Mouse (Mus musculus): ENCODE measurements around the gene Tank. TPM values are rescaled to one million over a fixed set of nuclear protein-coding genes. Genes with fewer than 3 reads are reported as not detected.

The Tank gene
- polyA plus RNA-seq (2015; fragmentation: Nextera tagmentation; extraction: Ambion mirVana): 19.6 and 20.5 TPM in 2 replicates

GRCm38 (mm10) chr2:61578433-61578832 lies at the start of gene Tank:
Gene Tank, plus strand, starts transcription at chr2:61578585.
- no peak within 1 kb of the TSS for H3K4me2 ChIP-seq
- H3K9ac ChIP-seq: no peak within 1 kb of the TSS
- no peak for ATAC-seq (ENCODE audit: insufficient read depth)
- H3K36me3 ChIP-seq (replicated peaks): no peaks in the 10 kb centered on the region
- WGBS (ENCODE audit: insufficient replicate concordance): 74% methylated on average over 10 of the region's 10 CpGs
- H3K9me3 ChIP-seq (replicated peaks): no peaks in the 10 kb centered on the region
- no peak within 1 kb of the TSS for H3K4me3 ChIP-seq (replicated peaks)
- H3K27me3 ChIP-seq: no peaks in the 10 kb centered on the region
- no peak within 1 kb of the TSS for H3K27ac ChIP-seq (replicated peaks)
- H3K4me1 ChIP-seq (replicated peaks): no peaks in the 10 kb centered on the region

- no peak for ATAC-seq (ENCODE audit: insufficient read depth)
- Histone ChIP-seq H3K27ac (replicated peaks) (no peak overlapping the region), H3K9me3 (replicated peaks) (no peaks in the 10 kb centered on the region), H3K4me1 (replicated peaks) (no peaks in the 10 kb centered on the region), H3K4me3 (replicated peaks) (no peak overlapping the region), H3K27me3 (no peaks in the 10 kb centered on the region), H3K4me2 (no peak overlapping the region), H3K36me3 (replicated peaks) (no peaks in the 10 kb centered on the region), H3K9ac (no peak overlapping the region)
- WGBS (ENCODE audit: insufficient replicate concordance): 46% methylated on average over 3 of the region's 3 CpGs
These were observed 46.1 kb upstream of the Tank start for GRCm38 (mm10) chr2:61532326-61532725.

GRCm38 (mm10) chr2:61533131-61533530 lies 45.3 kb upstream of the Tank start:
- Histone ChIP-seq H3K4me3 (replicated peaks) (no peak overlapping the region), H3K4me2 (no peak overlapping the region), H3K4me1 (replicated peaks) (no peaks in the 10 kb centered on the region), H3K36me3 (replicated peaks) (no peaks in the 10 kb centered on the region), H3K9me3 (replicated peaks) (no peaks in the 10 kb centered on the region), H3K27ac (replicated peaks) (no peak overlapping the region), H3K27me3 (no peaks in the 10 kb centered on the region), H3K9ac (no peak overlapping the region)
- no peak for ATAC-seq (ENCODE audit: insufficient read depth)
- WGBS (ENCODE audit: insufficient replicate concordance): 53% methylated on average over 2 of the region's 2 CpGs

- H3K4me2 ChIP-seq: no peak overlapping the region
- no peak overlapping the region for H3K27ac ChIP-seq (replicated peaks)
- H3K4me3 ChIP-seq (replicated peaks): no peak overlapping the region
- ATAC-seq (ENCODE audit: insufficient read depth): no peak
- no peaks in the 10 kb centered on the region for H3K27me3 ChIP-seq
- no peaks in the 10 kb centered on the region for H3K4me1 ChIP-seq (replicated peaks)
- H3K9me3 ChIP-seq (replicated peaks): no peaks in the 10 kb centered on the region
- H3K36me3 ChIP-seq (replicated peaks): no peaks in the 10 kb centered on the region
- 45% methylated on average over 2 of the region's 2 CpGs for WGBS (ENCODE audit: insufficient replicate concordance)
- H3K9ac ChIP-seq: no peak overlapping the region
These were observed 41.5 kb upstream of the Tank start for GRCm38 (mm10) chr2:61536901-61537300.

- Histone ChIP-seq H3K27me3 (no peaks in the 10 kb centered on the region), H3K4me1 (replicated peaks) (no peaks in the 10 kb centered on the region), H3K9me3 (replicated peaks) (no peaks in the 10 kb centered on the region), H3K36me3 (replicated peaks) (no peaks in the 10 kb centered on the region), H3K9ac (no peak overlapping the region), H3K4me3 (replicated peaks) (no peak overlapping the region), H3K4me2 (no peak overlapping the region), H3K27ac (replicated peaks) (no peak overlapping the region)
- WGBS (ENCODE audit: insufficient replicate concordance): 21% methylated on average over 2 of the region's 2 CpGs
- ATAC-seq (ENCODE audit: insufficient read depth): no peak
These were observed 39.0 kb upstream of the Tank start for GRCm38 (mm10) chr2:61539378-61539777.

GRCm38 (mm10) chr2:61542426-61542825 lies 36.0 kb upstream of the Tank start:
- Histone ChIP-seq H3K4me1 (replicated peaks) (no peaks in the 10 kb centered on the region), H3K9me3 (replicated peaks) (no peaks in the 10 kb centered on the region), H3K4me2 (no peak overlapping the region), H3K9ac (no peak overlapping the region), H3K36me3 (replicated peaks) (no peaks in the 10 kb centered on the region), H3K27me3 (no peaks in the 10 kb centered on the region), H3K4me3 (replicated peaks) (no peak overlapping the region), H3K27ac (replicated peaks) (no peak overlapping the region)
- WGBS (ENCODE audit: insufficient replicate concordance): 60% methylated on average over 2 of the region's 2 CpGs
- ATAC-seq (ENCODE audit: insufficient read depth): no peak

GRCm38 (mm10) chr2:61545666-61546065 lies 32.7 kb upstream of the Tank start:
- no peaks in the 10 kb centered on the region for H3K27me3 ChIP-seq
- no peak overlapping the region for H3K9ac ChIP-seq
- no peaks in the 10 kb centered on the region for H3K9me3 ChIP-seq (replicated peaks)
- H3K4me2 ChIP-seq: no peak overlapping the region
- no peak for ATAC-seq (ENCODE audit: insufficient read depth)
- 69% methylated on average over 3 of the region's 3 CpGs for whole genome bisulfite sequencing (ENCODE audit: insufficient replicate concordance)
- no peak overlapping the region for H3K4me3 ChIP-seq (replicated peaks)
- no peaks in the 10 kb centered on the region for H3K36me3 ChIP-seq (replicated peaks)
- no peak overlapping the region for H3K27ac ChIP-seq (replicated peaks)
- no peaks in the 10 kb centered on the region for H3K4me1 ChIP-seq (replicated peaks)

- Histone ChIP-seq H3K27ac (replicated peaks) (no peak overlapping the region), H3K27me3 (no peaks in the 10 kb centered on the region), H3K9ac (no peak overlapping the region), H3K4me1 (replicated peaks) (no peaks in the 10 kb centered on the region), H3K4me3 (replicated peaks) (no peak overlapping the region), H3K4me2 (no peak overlapping the region), H3K36me3 (replicated peaks) (no peaks in the 10 kb centered on the region), H3K9me3 (replicated peaks) (no peaks in the 10 kb centered on the region)
- ATAC-seq (ENCODE audit: insufficient read depth): no peak
- 17% methylated on average over 2 of the region's 2 CpGs for WGBS (ENCODE audit: insufficient replicate concordance)
These were observed 30.4 kb upstream of the Tank start for GRCm38 (mm10) chr2:61548021-61548420.

GRCm38 (mm10) chr2:61551680-61552079 lies 26.7 kb upstream of the Tank start:
- ATAC-seq (ENCODE audit: insufficient read depth): no peak
- no peak overlapping the region for H3K4me3 ChIP-seq (replicated peaks)
- 67% methylated on average over 5 of the region's 5 CpGs for WGBS (ENCODE audit: insufficient replicate concordance)
- no peaks in the 10 kb centered on the region for H3K9me3 ChIP-seq (replicated peaks)
- H3K36me3 ChIP-seq (replicated peaks): no peaks in the 10 kb centered on the region
- H3K4me2 ChIP-seq: no peak overlapping the region
- H3K27ac ChIP-seq (replicated peaks): no peak overlapping the region
- no peak overlapping the region for H3K9ac ChIP-seq
- H3K27me3 ChIP-seq: no peaks in the 10 kb centered on the region
- no peaks in the 10 kb centered on the region for H3K4me1 ChIP-seq (replicated peaks)

- H3K27ac ChIP-seq (replicated peaks): no peak overlapping the region
- H3K36me3 ChIP-seq (replicated peaks): no peaks in the 10 kb centered on the region
- no peak overlapping the region for H3K4me2 ChIP-seq
- no peaks in the 10 kb centered on the region for H3K27me3 ChIP-seq
- H3K4me1 ChIP-seq (replicated peaks): no peaks in the 10 kb centered on the region
- no peak for ATAC-seq (ENCODE audit: insufficient read depth)
- H3K9ac ChIP-seq: no peak overlapping the region
- H3K4me3 ChIP-seq (replicated peaks): no peak overlapping the region
- 72% methylated on average over 7 of the region's 7 CpGs for WGBS (ENCODE audit: insufficient replicate concordance)
- H3K9me3 ChIP-seq (replicated peaks): no peaks in the 10 kb centered on the region
These were observed 23.0 kb upstream of the Tank start for GRCm38 (mm10) chr2:61555367-61555766.

- H3K27me3 ChIP-seq: no peaks in the 10 kb centered on the region
- H3K9ac ChIP-seq: no peak overlapping the region
- H3K4me1 ChIP-seq (replicated peaks): no peaks in the 10 kb centered on the region
- 51% methylated on average over 2 of the region's 2 CpGs for WGBS (ENCODE audit: insufficient replicate concordance)
- ATAC-seq (ENCODE audit: insufficient read depth): no peak
- no peak overlapping the region for H3K4me2 ChIP-seq
- H3K36me3 ChIP-seq (replicated peaks): no peaks in the 10 kb centered on the region
- H3K4me3 ChIP-seq (replicated peaks): no peak overlapping the region
- no peaks in the 10 kb centered on the region for H3K9me3 ChIP-seq (replicated peaks)
- H3K27ac ChIP-seq (replicated peaks): no peak overlapping the region
These were observed 22.6 kb upstream of the Tank start for GRCm38 (mm10) chr2:61555825-61556224.

GRCm38 (mm10) chr2:61556639-61557038 lies 21.7 kb upstream of the Tank start:
- Histone ChIP-seq H3K4me1 (replicated peaks) (no peaks in the 10 kb centered on the region), H3K27ac (replicated peaks) (no peak overlapping the region), H3K4me2 (no peak overlapping the region), H3K9ac (no peak overlapping the region), H3K27me3 (no peaks in the 10 kb centered on the region), H3K36me3 (replicated peaks) (no peaks in the 10 kb centered on the region), H3K4me3 (replicated peaks) (no peak overlapping the region), H3K9me3 (replicated peaks) (no peaks in the 10 kb centered on the region)
- 73% methylated on average over 3 of the region's 3 CpGs for WGBS (ENCODE audit: insufficient replicate concordance)
- no peak for ATAC-seq (ENCODE audit: insufficient read depth)
